Mouse (Mus musculus) bone marrow macrophage, adult 2 months (primary cell): ENCODE measurements around the gene Map1lc3a. TPM values are rescaled to one million over a fixed set of nuclear protein-coding genes. Genes with fewer than 3 reads are reported as not detected.

Source experiments
- H3K27ac ChIP-seq: 2 replicates; pipeline ENCODE4 v1.5.1; 2012; ENCODE audit warnings: low read depth, low read length; ENCODE audit not compliant: insufficient read depth
- H3K4me1 ChIP-seq: 2 replicates; pipeline ENCODE4 v1.6.1; 2012; ENCODE audit warnings: low read length; ENCODE audit not compliant: control insufficient read depth, insufficient read depth
- H3K4me3 ChIP-seq: 2 replicates; pipeline ENCODE4 v1.5.1; 2012; ENCODE audit warnings: mild to moderate bottlenecking, low read length, moderate library complexity; ENCODE audit not compliant: insufficient read depth
- CTCF ChIP-seq: IDR thresholded peaks from 2 replicates; pipeline ENCODE4 v1.5.1; 2012; ENCODE audit warnings: low read depth, mild to moderate bottlenecking, low read length, moderate library complexity
- POLR2A ChIP-seq: IDR thresholded peaks from 2 replicates; pipeline ENCODE4 v1.6.1; 2012; ENCODE audit warnings: mild to moderate bottlenecking, low read depth, low read length, borderline replicate concordance
- polyA plus RNA-seq: library from polyadenylated mRNA; stranded (reverse); fragments of >200 nt; gene quantifications from 2 replicates; pipeline ENCODE4 v1.2.4, GENCODE M21; 2012; ENCODE audit not compliant: missing spikeins, insufficient read depth, insufficient read length

Map1lc3a gene
- polyA plus RNA-seq, 1 experiment: 39.8 TPM

GRCm38 (mm10) chr2:155265526-155265925 is 10.6 kb upstream of the Map1lc3a start:
- TF ChIP-seq POLR2A (no peak), CTCF (no peak)
- no peak overlapping the region for H3K4me3 ChIP-seq
- H3K27ac ChIP-seq: no peak overlapping the region
- no peaks in the 10 kb centered on the region for H3K4me1 ChIP-seq

GRCm38 (mm10) chr2:155266896-155267295 is 9.2 kb upstream of the Map1lc3a start:
- TF ChIP-seq POLR2A: no peak
- no peak for TF ChIP-seq CTCF
- H3K27ac ChIP-seq: no peak overlapping the region
- H3K4me1 ChIP-seq: no peaks in the 10 kb centered on the region
- no peak overlapping the region for H3K4me3 ChIP-seq

GRCm38 (mm10) chr2:155271957-155272356 is 4.1 kb upstream of the Map1lc3a start:
- Histone ChIP-seq H3K27ac (no peak overlapping the region), H3K4me1 (peaks cover 2% of the 10 kb centered on the region; the same call in 1 of the 2 replicates), H3K4me3 (no peak overlapping the region)
- TF ChIP-seq POLR2A: no peak
- no peak for TF ChIP-seq CTCF

GRCm38 (mm10) chr2:155272396-155273170 is 3.5 kb upstream of the Map1lc3a start:
- peaks cover 6% of the 10 kb centered on the region; the same call in 1 of the 2 replicates for H3K4me1 ChIP-seq
- H3K27ac ChIP-seq: no peak overlapping the region
- no peak overlapping the region for H3K4me3 ChIP-seq
- no peak for TF ChIP-seq POLR2A
- no peak for TF ChIP-seq CTCF

- Histone ChIP-seq H3K4me1 (peaks cover 6% of the 10 kb centered on the region; the same call in 1 of the 2 replicates), H3K4me3 (no peak overlapping the region), H3K27ac (no peak overlapping the region)
- TF ChIP-seq CTCF (no peak), POLR2A (no peak)
These were observed 2.5 kb upstream of the Map1lc3a start for GRCm38 (mm10) chr2:155273603-155274002.

GRCm38 (mm10) chr2:155276621-155277175 is 601 bp downstream of the Map1lc3a start:
- Histone ChIP-seq H3K4me3 (peak overlapping the region; percentile 93), H3K27ac (peak overlapping the region; percentile 11; the same call in 1 of the 2 replicates), H3K4me1 (peaks cover 6% of the 10 kb centered on the region; the same call in 1 of the 2 replicates)
- TF ChIP-seq POLR2A: no peak

- no peak overlapping the region for H3K27ac ChIP-seq
- no peak for TF ChIP-seq POLR2A
- no peak for TF ChIP-seq CTCF
- H3K4me3 ChIP-seq: no peak overlapping the region
- peaks cover 6% of the 10 kb centered on the region; the same call in 1 of the 2 replicates for H3K4me1 ChIP-seq
These were observed 1.6 kb downstream of the Map1lc3a start for GRCm38 (mm10) chr2:155277721-155278120.

- peaks cover 6% of the 10 kb centered on the region; the same call in 1 of the 2 replicates for H3K4me1 ChIP-seq
- TF ChIP-seq CTCF: no peak
- TF ChIP-seq POLR2A: no peak
- H3K27ac ChIP-seq: no peak overlapping the region
- no peak overlapping the region for H3K4me3 ChIP-seq
These were observed 2.3 kb downstream of the Map1lc3a start for GRCm38 (mm10) chr2:155278361-155278760.

GRCm38 (mm10) chr2:155279163-155279562 is 3.1 kb downstream of the Map1lc3a start:
- TF ChIP-seq POLR2A: no peak
- no peak for TF ChIP-seq CTCF

GRCm38 (mm10) chr2:155280116-155280515 is 4.0 kb downstream of the Map1lc3a start:
- TF ChIP-seq CTCF (no peak), POLR2A (no peak)

More at GRCm38 (mm10) chr2:155279163-155279562, 3.1 kb downstream of the Map1lc3a start:
- Histone ChIP-seq H3K27ac (no peak overlapping the region), H3K4me1 (peaks cover 14% of the 10 kb centered on the region), H3K4me3 (no peak overlapping the region)

More at GRCm38 (mm10) chr2:155280116-155280515, 4.0 kb downstream of the Map1lc3a start:
- Histone ChIP-seq H3K4me3 (no peak overlapping the region), H3K4me1 (peaks cover 23% of the 10 kb centered on the region), H3K27ac (no peak overlapping the region)
